Mouse (Mus musculus): ENCODE data around the gene Zfp984.

DNA sequence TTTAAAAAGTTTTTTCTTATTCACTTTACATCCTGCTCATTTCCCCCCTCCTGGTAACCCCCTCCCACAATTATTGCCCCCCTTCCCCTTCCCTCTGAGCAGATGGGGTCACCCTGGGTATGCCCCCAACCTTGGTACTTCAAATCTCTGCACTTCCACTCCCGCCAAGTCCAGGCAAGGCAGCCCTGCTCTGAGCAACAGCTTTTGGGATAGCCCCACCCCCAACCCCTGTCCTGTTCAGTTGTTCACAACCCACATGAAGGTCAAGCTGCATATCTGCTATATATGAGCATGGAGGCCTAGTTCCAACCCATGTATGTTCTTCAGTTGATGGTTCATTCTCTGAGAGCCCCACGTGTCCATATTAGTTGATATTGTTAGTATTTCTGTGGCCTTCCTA lies 41.2 kb upstream of the Zfp984 start:
- TF ChIP-seq CTCF (IDR thresholded peaks at IDR 0.05; ENCODE audit: extremely low read depth, insufficient read depth, low read length) (no peak), POLR2A (IDR thresholded peaks at IDR 0.05; ENCODE audit: extremely low read depth, insufficient read depth, low read length) (no peak)

All from cortical plate, adult 2 months (tissue).